Mouse (Mus musculus) olfactory bulb, adult 2 months (tissue): ENCODE measurements around the gene Clasrp. TPM values are rescaled to one million over a fixed set of nuclear protein-coding genes. Genes with fewer than 3 reads are reported as not detected.
A peak's percentile ranks its signal among the peaks of the same experiment; 100 is the strongest.

ENCODE experiments used
- H3K27ac ChIP-seq: fragments of 200-500 bp; 2 replicates; pipeline ENCODE4 v1.5.1; 2012; ENCODE audit warnings: low read depth, low read length; ENCODE audit not compliant: insufficient read depth
- H3K4me1 ChIP-seq: fragments of 200-500 bp; 2 replicates; pipeline ENCODE4 v1.6.1; 2012; ENCODE audit warnings: low read length; ENCODE audit not compliant: control insufficient read depth, insufficient read depth
- H3K4me3 ChIP-seq: fragments of 200-500 bp; 2 replicates; pipeline ENCODE4 v1.5.1; 2012; ENCODE audit warnings: mild to moderate bottlenecking, low read depth, low read length, moderate library complexity; ENCODE audit not compliant: insufficient read depth
- CTCF ChIP-seq: fragments of 200-500 bp; IDR thresholded peaks from 2 replicates; pipeline ENCODE4 v1.5.1; 2012; ENCODE audit warnings: low read depth, mild to moderate bottlenecking, low read length, moderate library complexity; ENCODE audit not compliant: insufficient read depth
- POLR2A ChIP-seq: fragments of 200-500 bp; IDR thresholded peaks from 2 replicates; pipeline ENCODE4 v1.6.1; 2012; ENCODE audit warnings: mild to moderate bottlenecking, low read depth, low read length, moderate library complexity; ENCODE audit not compliant: insufficient read depth
- WGBS: fragments of 180-500 bp; shearing (Covaris S2); methylation state at CpG from one replicate; pipeline ENCODE4 v1.1.7; 2018; 5-methylcytosine and 5-hydroxymethylcytosine counted together
- polyA plus RNA-seq: library from polyadenylated mRNA; stranded (reverse); fragments of >200 nt; gene quantifications from 2 replicates; pipeline ENCODE4 v1.2.4, GENCODE M21; 2012; ENCODE audit warnings: low replicate concordance; ENCODE audit not compliant: missing spikeins, insufficient read depth, insufficient read length

Gene Clasrp
- polyA plus RNA-seq, 1 experiment: not detected

DNA sequence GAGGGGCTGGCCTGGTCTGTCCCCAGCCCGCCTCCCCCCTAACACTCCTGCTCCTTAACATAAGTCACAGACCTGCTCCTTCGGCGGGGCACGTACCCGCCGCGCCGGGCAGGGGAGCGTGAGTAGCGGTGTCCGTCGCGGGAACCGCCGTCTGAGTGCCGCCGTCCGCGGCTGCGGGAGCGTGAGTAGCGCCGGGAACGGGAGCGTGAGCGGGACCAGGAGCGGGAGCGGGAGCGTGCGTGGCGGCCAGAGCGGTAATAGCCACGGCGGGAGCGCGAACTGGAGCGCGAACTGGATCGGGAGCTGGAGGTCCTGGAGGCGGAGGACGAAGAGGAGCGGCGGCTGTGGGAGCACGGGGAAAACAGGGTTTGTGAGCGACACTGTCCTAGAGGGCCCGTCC is 18.0 kb downstream of the Clasrp start:
- peaks cover 6% of the 10 kb centered on the region for H3K4me1 ChIP-seq
- H3K27ac ChIP-seq: no peak overlapping the region
- no peak overlapping the region for H3K4me3 ChIP-seq
- 88% methylated on average over 46 of the region's 46 CpGs for WGBS
- TF ChIP-seq CTCF (no peak), POLR2A (no peak)

DNA sequence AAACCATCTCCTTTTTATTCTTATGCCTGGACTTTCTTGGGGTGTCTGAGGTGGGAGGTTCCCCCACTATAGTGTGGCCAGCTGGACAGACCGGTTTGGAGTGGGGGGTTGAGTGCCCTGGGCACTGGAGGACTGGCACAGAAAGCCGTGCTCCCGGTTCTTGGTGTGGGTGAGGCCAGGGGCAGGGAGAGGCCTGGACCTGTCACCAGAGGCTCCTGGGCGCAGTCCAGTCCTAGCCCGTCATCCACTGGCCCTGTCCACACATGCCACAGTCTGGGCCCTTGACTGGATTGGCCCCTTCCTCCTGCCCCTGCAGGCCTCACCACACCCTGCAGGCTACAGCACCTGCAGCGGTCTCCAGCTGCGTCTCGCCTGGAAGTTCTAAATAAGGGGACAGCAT is 23.7 kb downstream of the Clasrp start:
- TF ChIP-seq CTCF (no peak), POLR2A (no peak)
- Histone ChIP-seq H3K4me3 (no peak overlapping the region), H3K4me1 (peaks cover 12% of the 10 kb centered on the region), H3K27ac (no peak overlapping the region)
- WGBS: 82% methylated on average over 8 of the region's 8 CpGs

DNA sequence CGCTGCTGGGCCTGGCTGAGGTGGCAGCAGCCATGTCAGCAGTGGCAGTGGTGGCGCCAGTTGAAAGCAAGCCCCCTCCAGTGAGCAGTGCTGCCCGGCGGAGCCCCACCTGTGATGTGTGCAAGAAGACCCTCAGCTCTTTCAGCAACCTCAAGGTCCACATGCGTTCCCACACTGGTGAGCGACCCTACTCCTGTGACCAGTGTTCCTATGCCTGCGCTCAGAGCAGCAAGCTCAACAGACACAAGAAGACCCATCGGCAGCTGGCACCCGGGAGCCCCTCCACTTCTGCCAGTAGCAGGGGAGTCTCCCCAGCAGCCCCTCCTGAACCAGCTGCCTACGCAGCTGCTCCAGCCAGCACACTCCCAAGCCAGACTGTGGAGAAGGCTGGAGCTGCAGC is 24.5 kb downstream of the Clasrp start:
- H3K4me1 ChIP-seq: peaks cover 12% of the 10 kb centered on the region
- 79% methylated on average over 10 of the region's 10 CpGs for WGBS
- no peak overlapping the region for H3K4me3 ChIP-seq
- H3K27ac ChIP-seq: no peak overlapping the region
- TF ChIP-seq CTCF (no peak), POLR2A (no peak)

DNA sequence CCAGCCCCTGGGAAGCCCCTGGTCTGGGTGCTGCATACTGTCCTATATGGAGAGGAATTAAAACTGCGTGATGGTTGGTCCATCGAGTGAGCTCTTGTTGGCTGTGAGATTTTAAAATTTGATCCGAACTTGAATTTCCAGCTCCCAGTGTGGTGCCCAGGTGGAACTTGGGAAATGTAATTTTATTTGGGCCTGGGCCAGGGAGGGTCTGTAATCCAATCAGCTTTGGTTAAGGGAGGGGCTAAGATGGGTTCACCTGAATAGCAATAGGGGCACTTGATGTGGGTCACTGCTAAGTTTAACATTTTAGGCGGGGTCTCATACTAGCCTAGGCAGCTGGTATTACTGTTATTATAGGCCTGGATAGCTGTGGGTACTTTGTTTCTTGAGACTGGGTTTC is 25.9 kb downstream of the Clasrp start:
- Histone ChIP-seq H3K4me3 (no peak overlapping the region), H3K27ac (no peak overlapping the region), H3K4me1 (peaks cover 17% of the 10 kb centered on the region)
- TF ChIP-seq POLR2A (no peak), CTCF (no peak)
- WGBS: 71% methylated on average over 4 of the region's 4 CpGs

DNA sequence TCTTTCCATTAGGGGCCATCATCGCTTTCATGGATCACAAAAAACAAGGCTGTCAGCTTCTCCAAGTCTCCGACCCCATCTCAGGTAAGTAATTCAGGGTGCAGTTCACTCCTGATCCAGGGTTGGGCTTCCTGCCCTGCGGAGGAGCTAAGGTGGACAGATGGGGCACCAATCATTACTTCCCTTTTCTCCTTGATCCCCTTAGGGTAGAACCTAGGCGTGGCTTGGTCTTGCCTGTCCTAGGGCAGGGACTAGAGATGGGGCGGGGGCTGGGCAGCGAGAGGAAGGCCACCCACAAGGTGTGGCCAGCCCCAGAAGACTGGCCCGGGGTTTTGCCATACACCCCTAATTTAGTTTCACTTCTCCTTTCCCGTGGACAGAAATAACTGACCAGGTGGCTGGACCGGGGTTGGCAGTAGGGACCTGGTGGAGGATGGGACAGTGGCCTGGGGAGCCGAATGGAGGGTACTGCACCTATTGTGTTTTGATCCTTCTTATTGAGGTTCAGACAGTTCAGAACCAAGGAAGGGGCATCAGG is 26.3 kb downstream of the Clasrp start:
- peaks cover 18% of the 10 kb centered on the region for H3K4me1 ChIP-seq
- H3K4me3 ChIP-seq: no peak overlapping the region; the same call in 1 of the 2 replicates
- 23% methylated on average over 10 of the region's 10 CpGs for WGBS
- no peak for TF ChIP-seq CTCF
- no peak for TF ChIP-seq POLR2A
- no peak overlapping the region for H3K27ac ChIP-seq

DNA sequence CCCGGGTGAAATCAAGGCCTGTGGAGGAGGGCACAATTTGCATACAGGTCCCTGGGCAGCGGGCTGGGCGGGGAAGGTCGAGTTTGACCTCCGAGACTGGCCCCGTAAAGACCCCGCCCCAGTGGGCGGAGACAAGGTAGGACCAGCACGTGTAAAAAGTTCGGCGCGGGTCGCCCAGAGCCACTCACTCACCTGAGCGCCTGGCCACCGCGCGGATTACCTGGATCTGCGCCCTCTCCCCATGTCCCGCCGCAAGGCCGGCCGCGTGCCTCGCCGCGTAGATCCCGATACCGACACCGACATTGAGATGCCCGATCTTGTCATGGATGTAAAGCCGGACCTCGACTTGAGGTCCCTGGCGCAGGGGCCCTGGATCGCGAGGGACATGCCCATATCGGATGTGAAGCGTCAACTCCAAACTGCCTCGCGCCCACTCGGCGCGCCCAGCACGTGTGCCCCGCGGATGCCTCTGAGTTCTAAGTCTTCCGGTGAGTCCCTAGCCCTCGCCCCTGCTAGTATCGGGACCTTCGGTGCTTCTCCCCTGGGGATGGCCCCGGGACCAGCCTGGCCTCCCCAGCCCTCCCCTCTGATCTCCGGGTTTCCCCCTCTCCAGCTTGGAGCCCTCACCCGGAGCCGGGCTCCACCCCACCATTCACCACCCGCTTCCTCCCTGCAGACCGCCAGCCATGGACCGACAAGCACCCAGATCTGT is 27.0 kb downstream of the Clasrp start, which contains the start of the genes Zfp296 and Gemin7:
Gene Zfp296, plus strand, starts transcription at position 147 of the 712 bp plus-strand sequence.
Gene Gemin7, minus strand, starts transcription at position 455 of the 712 bp plus-strand sequence.
- H3K27ac ChIP-seq: no peak within 1 kb of the TSS
- 1% methylated on average over 56 of the region's 56 CpGs for WGBS
- H3K4me1 ChIP-seq: peaks cover 18% of the 10 kb centered on the region
- TF ChIP-seq CTCF (no peak), POLR2A (no peak)
- H3K4me3 ChIP-seq: peak within 1 kb of the TSS; percentile 25

DNA sequence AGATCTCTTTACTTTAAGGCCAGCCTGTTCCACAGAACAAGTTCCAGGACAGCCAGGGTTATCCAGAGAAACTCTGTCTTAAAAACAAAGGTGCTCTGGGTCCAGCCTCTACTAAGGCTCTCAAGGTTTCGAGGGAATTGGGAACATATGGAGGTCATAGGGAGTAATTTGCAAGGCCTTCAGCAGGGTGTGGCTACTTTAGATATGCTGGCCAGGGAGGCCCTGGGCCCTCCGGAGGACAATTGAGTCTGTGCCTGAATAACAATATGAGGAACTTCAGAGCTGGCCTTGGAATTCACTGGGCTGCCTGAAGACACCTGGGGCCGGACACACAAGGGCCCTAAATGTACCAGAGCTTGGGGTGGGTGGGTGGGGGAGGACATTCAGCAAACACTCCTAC is 28.7 kb downstream of the Clasrp start:
- TF ChIP-seq CTCF (no peak), POLR2A (no peak)
- peaks cover 18% of the 10 kb centered on the region for H3K4me1 ChIP-seq
- H3K27ac ChIP-seq: no peak overlapping the region
- WGBS: 79% methylated on average over 3 of the region's 3 CpGs
- no peak overlapping the region for H3K4me3 ChIP-seq

DNA sequence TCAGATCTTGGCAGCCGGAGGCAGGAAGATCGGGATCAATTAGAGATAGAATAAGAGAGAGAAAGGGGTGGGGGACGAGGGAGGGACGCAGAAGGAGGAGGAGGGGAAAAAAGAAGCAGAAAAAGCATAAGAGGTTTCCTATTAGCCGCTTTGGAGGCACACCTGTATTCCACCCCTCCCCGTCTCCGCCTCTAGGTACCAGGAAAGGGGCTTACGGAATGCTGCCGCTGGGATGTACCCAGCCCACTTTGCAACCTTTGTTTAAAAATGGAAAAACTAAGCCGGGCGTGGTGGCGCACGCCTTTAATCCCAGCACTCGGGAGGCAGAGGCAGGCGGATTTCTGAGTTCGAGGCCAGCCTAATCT is 30.5 kb downstream of the Clasrp start:
- Histone ChIP-seq H3K4me1 (peaks cover 18% of the 10 kb centered on the region), H3K4me3 (peak overlapping the region; percentile 80), H3K27ac (no peak overlapping the region)
- 17% methylated on average over 16 of the region's 16 CpGs for WGBS
- TF ChIP-seq CTCF: no peak
- no peak for TF ChIP-seq POLR2A

DNA sequence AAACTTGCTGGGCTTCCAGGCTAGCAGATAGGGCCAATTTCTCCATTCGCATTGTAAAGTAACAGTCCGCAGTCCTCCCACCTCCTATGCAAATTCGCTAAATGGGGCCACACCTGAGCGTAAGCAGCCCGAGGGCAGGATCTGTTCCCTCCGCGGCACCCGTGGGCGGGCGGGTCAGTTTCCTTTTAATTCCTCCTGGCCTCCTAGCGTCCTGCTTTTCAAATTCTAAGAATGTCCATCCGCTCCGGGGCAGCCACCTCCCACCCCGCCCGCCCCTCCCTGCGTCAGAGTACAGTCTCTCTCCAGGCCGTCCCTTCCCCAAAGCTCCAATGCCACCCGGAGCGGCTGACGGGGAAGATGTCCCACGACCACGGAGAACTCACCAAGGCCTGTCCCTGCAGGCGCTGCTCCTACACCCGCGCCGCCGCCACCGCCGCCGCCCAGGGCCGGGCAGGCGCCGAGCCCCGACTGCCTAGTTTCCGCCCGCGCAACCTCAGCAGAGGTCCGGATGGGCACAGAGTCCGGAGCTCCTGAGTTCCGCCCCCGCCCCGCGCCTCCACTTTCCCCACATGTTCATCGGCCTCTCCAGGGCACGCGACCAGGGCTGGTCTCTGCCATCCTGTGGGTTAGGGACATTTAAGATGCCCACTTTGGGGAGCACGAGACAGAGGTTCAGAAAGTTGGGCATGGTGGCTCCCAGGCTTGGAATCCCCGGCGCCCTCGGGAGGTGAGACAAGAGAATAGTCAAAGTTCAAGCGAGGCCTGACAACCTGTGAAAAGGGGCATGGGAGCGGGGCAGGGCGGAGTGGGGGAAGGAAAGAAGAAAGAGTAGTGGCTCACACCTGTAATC is 31.1 kb downstream of the Clasrp start:
- Histone ChIP-seq H3K4me1 (peaks cover 18% of the 10 kb centered on the region), H3K27ac (no peak overlapping the region), H3K4me3 (peak overlapping the region; percentile 80)
- under 1% methylated on average over 53 of the region's 53 CpGs for WGBS
- TF ChIP-seq CTCF: no peak
- peak; percentile 90 for TF ChIP-seq POLR2A

DNA sequence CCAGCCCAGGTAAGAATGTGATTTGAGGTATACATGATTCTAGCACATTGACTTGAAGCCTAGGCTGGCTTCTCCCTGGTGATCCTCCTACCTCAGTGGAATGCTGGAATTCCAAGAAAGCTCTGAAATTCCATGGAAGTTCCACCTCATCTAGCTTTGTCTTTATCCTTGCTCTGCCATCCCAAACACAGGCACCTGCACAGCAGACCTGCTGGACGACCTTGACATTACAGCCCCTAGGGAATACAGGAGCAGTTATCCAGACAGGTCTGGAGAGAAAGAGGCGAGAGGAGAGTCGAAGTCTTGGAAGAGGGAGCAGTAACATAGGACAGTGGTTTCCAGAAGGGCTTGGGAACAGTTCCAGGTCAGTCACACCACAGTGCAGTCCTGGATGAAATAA is 34.6 kb downstream of the Clasrp start:
- peaks cover 7% of the 10 kb centered on the region for H3K4me1 ChIP-seq
- H3K4me3 ChIP-seq: no peak overlapping the region
- TF ChIP-seq CTCF (no peak), POLR2A (no peak)
- no peak overlapping the region for H3K27ac ChIP-seq
- WGBS: 90% methylated on average over 3 of the region's 3 CpGs
